Comparison of ENCODE assay signal across 17 mouse cellular contexts in genomic region chr10:41578541-41578940, GRCm38 (mm10).
"Had no signal": no experiment of that assay in that cellular context is flagged by ENCODE, and none has a peak within 500 bp of the region (broad histone marks: within the 10 kb centered on the region; RNA-seq: fewer than 3 reads in every experiment).

No protein-coding gene starts in this region.

- H3K36me3 ChIP-seq: liver, embryonic 12.5 days; liver, embryonic 15.5 days; lung, embryonic 15.5 days; midbrain, embryonic 10.5 days; midbrain, embryonic 13.5 days; neural tube, embryonic 13.5 days had no signal

- DNase-seq: layer of hippocampus, postnatal 36 days; lung, adult 18-20 months; lung, postnatal 10 days; lung, postnatal 36 days; thymus, adult 18-20 months; thymus, postnatal 36 days had no signal

- H3K9ac ChIP-seq: liver, embryonic 12.5 days; liver, embryonic 15.5 days; lung, embryonic 15.5 days; midbrain, embryonic 13.5 days; neural tube, embryonic 13.5 days had no signal

- ATAC-seq: intestine, postnatal 0 days; liver, embryonic 12.5 days; midbrain, embryonic 13.5 days; midbrain, embryonic 16.5 days had no signal

- H3K4me3 ChIP-seq: left cerebral cortex, adult 2 months; liver, embryonic 12.5 days; liver, embryonic 15.5 days; lung, embryonic 15.5 days; megakaryocyte, embryonic 14.5 days; midbrain, embryonic 10.5 days; midbrain, embryonic 13.5 days; myocyte; neural tube, embryonic 13.5 days had no signal

- H3K9me3 ChIP-seq: liver, embryonic 12.5 days; liver, embryonic 15.5 days; lung, embryonic 15.5 days; megakaryocyte, embryonic 14.5 days; midbrain, embryonic 10.5 days; midbrain, embryonic 13.5 days; neural tube, embryonic 13.5 days had no signal

- H3K27ac ChIP-seq: left cerebral cortex, adult 2 months; liver, embryonic 12.5 days; liver, embryonic 15.5 days; lung, embryonic 15.5 days; midbrain, embryonic 10.5 days; midbrain, embryonic 13.5 days; neural tube, embryonic 13.5 days had no signal

- H3K27me3 ChIP-seq: liver, embryonic 12.5 days; liver, embryonic 15.5 days; lung, embryonic 15.5 days; midbrain, embryonic 13.5 days; neural tube, embryonic 13.5 days had no signal

- H3K4me2 ChIP-seq: liver, embryonic 12.5 days; liver, embryonic 15.5 days; lung, embryonic 15.5 days; midbrain, embryonic 13.5 days; neural tube, embryonic 13.5 days had no signal
